Mouse (Mus musculus) liver, embryonic 16.5 days (tissue): ENCODE results near the gene Lat. TPM values are rescaled to one million over a fixed set of nuclear protein-coding genes. Genes with fewer than 3 reads are reported as not detected.
A peak's percentile ranks its signal among the peaks of the same experiment; 100 is the strongest.
"Not testable (repeated sequence)": the region's sequence is repeated elsewhere in the genome, so short reads cannot be mapped to it uniquely, and the experiment has no call there.

Experiments used
- ATAC-seq: fragments of 200-750 bp; cut with Nextera tagmentation; 2 replicates; pipeline ENCODE4 v1.8.0; 2017; ENCODE audit warnings: low read depth, mild to moderate bottlenecking, moderate number of reproducible peaks, moderate library complexity
- H3K27ac ChIP-seq: fragments of 300-500 bp; sonication (generic); 2 replicates; pipeline ENCODE4 v1.5.1; 2014; ENCODE audit warnings: mild to moderate bottlenecking, low read length
- H3K27me3 ChIP-seq: fragments of 300-500 bp; sonication (generic); 2 replicates; pipeline ENCODE4 v1.6.1; 2014; ENCODE audit warnings: low read depth, low read length, mixed read lengths; ENCODE audit not compliant: control insufficient read depth, insufficient read depth
- H3K36me3 ChIP-seq: fragments of 300-500 bp; sonication (generic); 2 replicates; pipeline ENCODE4 v1.6.1; 2014; ENCODE audit warnings: mild to moderate bottlenecking; ENCODE audit not compliant: control insufficient read depth, insufficient read depth
- H3K4me1 ChIP-seq: fragments of 300-500 bp; sonication (generic); 2 replicates; pipeline ENCODE4 v1.6.1; 2014; ENCODE audit warnings: low read depth, low read length, mixed read lengths; ENCODE audit not compliant: control insufficient read depth
- H3K4me2 ChIP-seq: fragments of 300-500 bp; sonication (generic); 2 replicates; pipeline ENCODE4 v1.6.1; 2014; ENCODE audit warnings: low read depth, low read length, mixed read lengths
- H3K4me3 ChIP-seq: fragments of 300-500 bp; sonication (generic); 2 replicates; pipeline ENCODE4 v1.5.1; 2014; ENCODE audit warnings: low read depth, mild to moderate bottlenecking, low read length
- H3K9ac ChIP-seq: fragments of 300-500 bp; sonication (generic); 2 replicates; pipeline ENCODE4 v1.6.1; 2014; ENCODE audit warnings: low read depth, low read length
- H3K9me3 ChIP-seq: fragments of 300-500 bp; sonication (generic); replicated peaks from 2 replicates; pipeline ENCODE4 v1.6.1; 2016; ENCODE audit warnings: low read length; ENCODE audit not compliant: control insufficient read depth
- WGBS: fragments of 180-500 bp; shearing (Covaris S2); extraction: QIAGEN DNeasy Blood & Tissue Kit; methylation state at CpG from one replicate; pipeline ENCODE4 v1.1.7; 2014; ENCODE audit not compliant: insufficient replicate concordance; 5-methylcytosine and 5-hydroxymethylcytosine counted together
- polyA plus RNA-seq: library from polyadenylated mRNA; unstranded; fragments of >200 nt; fragmentation: Nextera tagmentation; extraction: Ambion mirVana; gene quantifications from 2 replicates; pipeline ENCODE4 v1.2.1, GENCODE M21; 2015

The Lat gene
- polyA plus RNA-seq, 1 experiment from 2014 or later, result 5.4 TPM

- no peaks in the 10 kb centered on the region for H3K27me3 ChIP-seq
- ATAC-seq, result no peak
- no peak overlapping the region for H3K4me3 ChIP-seq
- peaks cover 20% of the 10 kb centered on the region for H3K4me1 ChIP-seq
- whole genome bisulfite sequencing, result 4% methylated on average over 5 of the region's 5 CpGs
- no peaks in the 10 kb centered on the region for H3K36me3 ChIP-seq
- H3K4me2 ChIP-seq, result no peak overlapping the region
- no peak overlapping the region for H3K9ac ChIP-seq
- no peaks in the 10 kb centered on the region for H3K9me3 ChIP-seq
- no peak overlapping the region for H3K27ac ChIP-seq
These were observed 30.2 kb upstream of the Lat start for GRCm38 (mm10) chr7:126399548-126399947.

GRCm38 (mm10) chr7:126397822-126398221, 28.5 kb upstream of the Lat start:
- Histone ChIP-seq H3K36me3 (no peaks in the 10 kb centered on the region), H3K27ac (no peak overlapping the region), H3K9ac (no peak overlapping the region), H3K27me3 (no peaks in the 10 kb centered on the region), H3K9me3 (no peaks in the 10 kb centered on the region), H3K4me2 (no peak overlapping the region), H3K4me3 (no peak overlapping the region), H3K4me1 (peaks cover 20% of the 10 kb centered on the region)
- ATAC-seq, result no peak
- WGBS, result 41% methylated on average over 4 of the region's 4 CpGs

- Histone ChIP-seq H3K27ac (peak overlapping the region; percentile 47; the same call in 1 of the 2 replicates), H3K9me3 (no peaks in the 10 kb centered on the region), H3K36me3 (no peaks in the 10 kb centered on the region), H3K27me3 (no peaks in the 10 kb centered on the region), H3K4me1 (peaks cover 20% of the 10 kb centered on the region), H3K4me2 (peak overlapping the region; percentile 85), H3K9ac (peak overlapping the region; percentile 33; the same call in 1 of the 2 replicates), H3K4me3 (peak overlapping the region; percentile 100)
- ATAC-seq, result peak; percentile 32
- WGBS, result 15% methylated on average over 6 of the region's 6 CpGs
These were observed 27.9 kb upstream of the Lat start for GRCm38 (mm10) chr7:126397221-126397620.

- Histone ChIP-seq H3K27me3 (no peaks in the 10 kb centered on the region), H3K4me3 (peak within 1 kb of the TSS; percentile 100), H3K4me1 (peaks cover 20% of the 10 kb centered on the region), H3K9ac (peak within 1 kb of the TSS; percentile 93), H3K27ac (peak within 1 kb of the TSS; percentile 79), H3K36me3 (no peaks in the 10 kb centered on the region), H3K4me2 (peak within 1 kb of the TSS; percentile 85), H3K9me3 (no peaks in the 10 kb centered on the region)
- under 1% methylated on average over 58 of the region's 59 CpGs for WGBS
- peak; percentile 99 for ATAC-seq
These were observed 27.1 kb upstream of the Lat start, which contains the start of gene Nfatc2ip for GRCm38 (mm10) chr7:126396298-126397119. TSS of gene Nfatc2ip (minus strand) at chr7:126396737.

- H3K9ac ChIP-seq, ATAC-seq, H3K4me3 ChIP-seq, H3K27ac ChIP-seq, H3K4me2 ChIP-seq, H3K27me3 ChIP-seq, H3K9me3 ChIP-seq: not testable (repeated sequence)
- H3K36me3 ChIP-seq, result peaks cover 14% of the 10 kb centered on the region
- 81% methylated on average over 7 of the region's 7 CpGs for WGBS
- H3K4me1 ChIP-seq, result peaks cover 16% of the 10 kb centered on the region
These were observed 22.9 kb upstream of the Lat start for GRCm38 (mm10) chr7:126392086-126392884.

GRCm38 (mm10) chr7:126388185-126388584, 18.8 kb upstream of the Lat start:
- Histone ChIP-seq H3K4me1 (no peaks in the 10 kb centered on the region), H3K27ac (no peak overlapping the region), H3K4me2 (no peak overlapping the region), H3K4me3 (no peak overlapping the region), H3K27me3 (no peaks in the 10 kb centered on the region), H3K36me3 (peaks cover 24% of the 10 kb centered on the region), H3K9ac (no peak overlapping the region), H3K9me3 (no peaks in the 10 kb centered on the region)
- WGBS, result 92% methylated on average over 1 of the region's 1 CpGs
- no peak for ATAC-seq

- 54% methylated on average over 5 of the region's 5 CpGs for WGBS
These were observed 14.2 kb upstream of the Lat start for GRCm38 (mm10) chr7:126383565-126383964.

DNA sequence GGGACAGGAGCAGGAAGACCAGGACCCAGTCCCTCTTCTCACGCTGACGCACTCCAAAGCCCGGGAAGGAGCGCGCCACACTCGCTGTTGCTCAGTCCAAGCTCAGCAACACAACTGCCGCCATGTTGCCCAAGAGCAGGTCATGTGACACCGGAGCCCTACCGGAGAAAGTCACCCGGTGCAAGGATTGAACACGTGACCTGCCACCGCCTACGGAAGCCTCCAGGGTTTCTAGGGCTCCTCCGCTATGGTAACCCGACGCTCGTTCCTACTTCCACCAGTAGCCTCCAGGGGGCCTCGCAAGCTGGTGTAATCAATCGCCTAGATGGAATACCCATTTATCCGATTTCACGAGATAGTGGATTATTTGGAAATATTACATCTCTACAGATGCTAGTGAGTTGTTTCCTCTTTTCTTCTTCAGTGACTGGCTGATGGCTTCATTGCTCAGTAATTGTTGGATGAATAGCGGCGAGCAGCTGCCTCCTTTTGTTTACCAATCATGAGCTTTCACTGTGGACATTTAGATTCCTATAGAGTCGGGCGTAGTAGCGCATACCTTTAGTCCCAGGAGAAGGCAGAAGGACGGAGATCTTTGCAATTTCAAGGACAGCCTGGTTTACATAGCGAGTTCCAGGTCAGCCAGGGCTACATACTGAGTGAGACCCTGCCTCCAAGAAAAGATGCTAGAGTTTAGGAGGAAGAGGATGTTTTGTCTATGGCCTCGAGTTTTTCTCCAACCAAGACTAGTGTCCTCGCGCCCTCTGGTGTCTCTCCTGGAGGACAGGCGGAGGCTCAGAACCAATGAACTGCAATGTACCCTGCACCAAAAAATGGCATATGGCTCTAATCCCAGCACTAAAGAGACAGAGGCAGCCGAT, 8.1 kb upstream of the Lat start, which contains the start of gene Spns1:
Gene Spns1 (minus strand): TSS at position 173 of the 881 bp plus-strand sequence.
- Histone ChIP-seq H3K9ac (peak within 1 kb of the TSS; percentile 66), H3K9me3 (no peaks in the 10 kb centered on the region), H3K27me3 (no peaks in the 10 kb centered on the region), H3K4me3 (peak within 1 kb of the TSS; percentile 71), H3K36me3 (no peaks in the 10 kb centered on the region; the same call in 1 of the 2 replicates), H3K4me2 (peak within 1 kb of the TSS; percentile 92), H3K4me1 (peaks cover 22% of the 10 kb centered on the region), H3K27ac (peak within 1 kb of the TSS; percentile 71)
- ATAC-seq, result peak; percentile 96
- WGBS, result under 1% methylated on average over 33 of the region's 33 CpGs

More at GRCm38 (mm10) chr7:126383565-126383964, 14.2 kb upstream of the Lat start:
- Histone ChIP-seq H3K27me3 (no peaks in the 10 kb centered on the region), H3K36me3 (peaks cover 13% of the 10 kb centered on the region), H3K9ac (no peak overlapping the region), H3K27ac (no peak overlapping the region), H3K4me2 (no peak overlapping the region), H3K9me3 (no peaks in the 10 kb centered on the region), H3K4me3 (no peak overlapping the region), H3K4me1 (no peaks in the 10 kb centered on the region)
- no peak for ATAC-seq
